Mouse (Mus musculus): ENCODE data around the gene Ap1s3.

Gene Ap1s3

GRCm38 (mm10) chr1:79598385-79599178 lies 73.2 kb downstream of the Ap1s3 start:
- in situ Hi-C loops (cut with MboI, MseI) = loop anchor here (25.0 kb wide), 1 partner anchor 1264 kb away; no protein-coding TSS in a partner anchor

- in situ Hi-C loops (cut with MboI, MseI) = loop anchor here (25.0 kb wide), 1 partner anchor 1270 kb away; no protein-coding TSS in a partner anchor
These were observed 79.0 kb downstream of the Ap1s3 start for GRCm38 (mm10) chr1:79592721-79593277.

GRCm38 (mm10) chr1:79591091-79591490 lies 80.7 kb downstream of the Ap1s3 start:
- in situ Hi-C loops (cut with MboI, MseI) = loop anchor here (25.0 kb wide), 1 partner anchor 1271 kb away; no protein-coding TSS in a partner anchor

- in situ Hi-C loops (cut with MboI, MseI) = loop anchor here (25.0 kb wide), 1 partner anchor 1272 kb away; no protein-coding TSS in a partner anchor
These were observed 81.6 kb downstream of the Ap1s3 start for GRCm38 (mm10) chr1:79589971-79590763.

GRCm38 (mm10) chr1:79589424-79589823 lies 82.3 kb downstream of the Ap1s3 start:
- in situ Hi-C loops (cut with MboI, MseI) = loop anchor here (25.0 kb wide), 1 partner anchor 1273 kb away; no protein-coding TSS in a partner anchor

GRCm38 (mm10) chr1:79581136-79581679 lies 90.6 kb downstream of the Ap1s3 start:
- in situ Hi-C loops (cut with MboI, MseI) = loop anchor here (25.0 kb wide), 1 partner anchor 1281 kb away; no protein-coding TSS in a partner anchor

- in situ Hi-C loops (cut with MboI, MseI) = loop anchor here (25.0 kb wide), 1 partner anchor 1285 kb away; no protein-coding TSS in a partner anchor
These were observed 94.4 kb downstream of the Ap1s3 start for GRCm38 (mm10) chr1:79577357-79577756.

- in situ Hi-C loops (cut with MboI, MseI) = no loop called here
These were observed 99.9 kb downstream of the Ap1s3 start for GRCm38 (mm10) chr1:79571912-79572311.

- in situ Hi-C loops (cut with MboI, MseI) = no loop called here
These were observed 100.6 kb downstream of the Ap1s3 start for GRCm38 (mm10) chr1:79571126-79571525.

GRCm38 (mm10) chr1:79561186-79561585 lies 110.6 kb downstream of the Ap1s3 start:
- in situ Hi-C loops (cut with MboI, MseI) = no loop called here
